Mouse (Mus musculus) WW6 (cell line): ENCODE measurements around the gene Umps.

Experiments
- DNase-seq: peaks from one replicate; pipeline ENCODE4 v3.0.0-alpha.2; 2013; ENCODE audit warnings: low read depth, low spot score

The Umps gene

GRCm38 (mm10) chr16:33954793-33955192 lies 12.0 kb downstream of the Umps start:
- no peak for DNase-seq

- DNase-seq: no peak
These were observed 13.8 kb downstream of the Umps start for GRCm38 (mm10) chr16:33953008-33953407.

GRCm38 (mm10) chr16:33950830-33951229 lies 16.0 kb downstream of the Umps start:
- DNase-seq: peak; percentile 52

GRCm38 (mm10) chr16:33950386-33950785 lies 16.5 kb downstream of the Umps start:
- no peak for DNase-seq

GRCm38 (mm10) chr16:33947664-33948571 lies 18.9 kb downstream of the Umps start:
- no peak for DNase-seq

GRCm38 (mm10) chr16:33946021-33946420 lies 20.8 kb downstream of the Umps start:
- no peak for DNase-seq

GRCm38 (mm10) chr16:33944772-33945171 lies 22.1 kb downstream of the Umps start:
- no peak for DNase-seq

- no peak for DNase-seq
These were observed 22.7 kb downstream of the Umps start for GRCm38 (mm10) chr16:33944126-33944525.

GRCm38 (mm10) chr16:33943388-33943787 lies 23.4 kb downstream of the Umps start:
- DNase-seq: no peak

- DNase-seq: no peak
These were observed 24.5 kb downstream of the Umps start for GRCm38 (mm10) chr16:33942341-33942740.

GRCm38 (mm10) chr16:33941271-33941781 lies 25.5 kb downstream of the Umps start:
- DNase-seq: no peak

GRCm38 (mm10) chr16:33940095-33940494 lies 26.7 kb downstream of the Umps start:
- DNase-seq: no peak

GRCm38 (mm10) chr16:33939636-33940035 lies 27.2 kb downstream of the Umps start:
- no peak for DNase-seq

- no peak for DNase-seq
These were observed 27.7 kb downstream of the Umps start for GRCm38 (mm10) chr16:33939133-33939531.

- no peak for DNase-seq
These were observed 28.3 kb downstream of the Umps start for GRCm38 (mm10) chr16:33938311-33939132.

- DNase-seq: no peak
These were observed 29.3 kb downstream of the Umps start for GRCm38 (mm10) chr16:33937567-33937966.

- no peak for DNase-seq
These were observed 30.0 kb downstream of the Umps start for GRCm38 (mm10) chr16:33936885-33937284.

GRCm38 (mm10) chr16:33935407-33935785 lies 31.4 kb downstream of the Umps start:
- DNase-seq: no peak

- no peak for DNase-seq
These were observed 32.0 kb downstream of the Umps start for GRCm38 (mm10) chr16:33934701-33935406.

- DNase-seq: no peak
These were observed 33.4 kb downstream of the Umps start for GRCm38 (mm10) chr16:33933411-33933810.

- no peak for DNase-seq
These were observed 34.7 kb downstream of the Umps start for GRCm38 (mm10) chr16:33932126-33932525.

- no peak for DNase-seq
These were observed 35.2 kb downstream of the Umps start for GRCm38 (mm10) chr16:33931682-33932081.
